Mouse (Mus musculus): ENCODE results near the gene Nrp1. TPM values are rescaled to one million over a fixed set of nuclear protein-coding genes. Genes with fewer than 3 reads are reported as not detected.

Gene Nrp1
- polyA plus RNA-seq, 1 experiment from 2014 or later, result 21.4 TPM

DNA sequence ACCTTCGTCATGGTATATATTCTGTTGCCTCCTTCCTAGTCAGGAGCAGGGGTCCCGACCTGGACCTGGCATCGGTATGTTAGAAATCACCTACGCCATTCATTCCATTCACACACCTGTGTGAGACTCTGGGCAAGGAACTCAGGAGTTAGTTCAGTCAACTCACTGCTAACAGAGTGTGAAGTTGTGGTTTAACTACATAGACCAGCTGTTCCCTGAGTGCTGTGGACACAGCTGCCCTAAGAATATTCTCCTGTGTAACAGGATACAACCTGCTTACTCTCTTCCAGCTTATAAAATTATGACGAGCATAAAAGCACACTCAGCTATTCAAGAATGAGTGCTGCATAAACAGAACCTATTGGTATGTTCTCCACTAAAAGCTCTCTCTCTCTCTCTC is 41.9 kb downstream of the Nrp1 start:
- Histone ChIP-seq H3K9ac (ENCODE audit: low read length) (no peak overlapping the region), H3K9me3 (ENCODE audit: control insufficient read depth, low read length) (no peaks in the 10 kb centered on the region), H3K27ac (ENCODE audit: low read depth, low read length) (no peak overlapping the region), H3K4me1 (ENCODE audit: control insufficient read depth, insufficient read depth, low read length) (no peaks in the 10 kb centered on the region; the same call in 1 of the 2 replicates), H3K4me3 (ENCODE audit: low read depth, low read length) (no peak overlapping the region), H3K4me2 (no peak overlapping the region), H3K27me3 (ENCODE audit: control insufficient read depth, insufficient read depth, low read length) (no peaks in the 10 kb centered on the region), H3K36me3 (ENCODE audit: control insufficient read depth, insufficient read depth, low read length) (no peaks in the 10 kb centered on the region)
- ATAC-seq (ENCODE audit: low FRiP score), result no peak
- WGBS, result 88% methylated on average over 5 of the region's 5 CpGs
- DNase-seq (ENCODE audit: low spot score, missing footprints), result peak; percentile 26

- no peaks in the 10 kb centered on the region for H3K36me3 ChIP-seq (ENCODE audit: control insufficient read depth, insufficient read depth, low read length)
- H3K27ac ChIP-seq (ENCODE audit: low read depth, low read length), result no peak overlapping the region
- no peak for DNase-seq (ENCODE audit: low spot score, missing footprints)
- H3K4me2 ChIP-seq, result no peak overlapping the region
- no peaks in the 10 kb centered on the region for H3K4me1 ChIP-seq (ENCODE audit: control insufficient read depth, insufficient read depth, low read length)
- no peaks in the 10 kb centered on the region for H3K27me3 ChIP-seq (ENCODE audit: control insufficient read depth, insufficient read depth, low read length)
- WGBS, result 70% methylated on average over 2 of the region's 2 CpGs
- H3K9me3 ChIP-seq (ENCODE audit: control insufficient read depth, low read length), result no peaks in the 10 kb centered on the region
- no peak for ATAC-seq (ENCODE audit: low FRiP score)
- no peak overlapping the region for H3K4me3 ChIP-seq (ENCODE audit: low read depth, low read length)
- H3K9ac ChIP-seq (ENCODE audit: low read length), result no peak overlapping the region
Observed at GRCm38 (mm10) chr8:128404876-128405275, 46.5 kb downstream of the Nrp1 start.

DNA sequence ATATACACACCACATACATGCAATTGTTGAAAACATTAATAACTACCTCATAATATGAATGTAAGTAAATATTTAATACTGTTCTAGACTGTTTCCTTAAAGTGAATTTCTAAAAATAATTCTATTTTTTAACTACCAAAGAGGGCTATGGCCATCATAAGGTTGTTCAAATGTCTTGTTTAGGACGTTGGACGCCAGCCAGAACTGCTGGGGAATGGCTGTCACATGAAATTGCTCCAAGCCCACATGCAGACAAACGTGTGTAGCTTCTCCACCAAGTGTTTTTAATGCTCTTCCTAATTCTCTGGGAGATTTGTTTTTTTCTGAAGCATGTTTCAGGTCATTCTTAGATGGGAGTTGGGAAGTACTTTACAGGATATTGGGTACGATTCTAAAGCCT is 55.0 kb downstream of the Nrp1 start:
- ATAC-seq (ENCODE audit: low FRiP score) (no peak), DNase-seq (ENCODE audit: low spot score, missing footprints) (no peak)
- Histone ChIP-seq H3K4me1 (ENCODE audit: control insufficient read depth, insufficient read depth, low read length) (peaks cover 7% of the 10 kb centered on the region; the same call in 1 of the 2 replicates), H3K27me3 (ENCODE audit: control insufficient read depth, insufficient read depth, low read length) (no peaks in the 10 kb centered on the region), H3K27ac (ENCODE audit: low read depth, low read length) (no peak overlapping the region), H3K4me3 (ENCODE audit: low read depth, low read length) (no peak overlapping the region), H3K9me3 (ENCODE audit: control insufficient read depth, low read length) (no peaks in the 10 kb centered on the region), H3K4me2 (no peak overlapping the region), H3K36me3 (ENCODE audit: control insufficient read depth, insufficient read depth, low read length) (no peaks in the 10 kb centered on the region), H3K9ac (ENCODE audit: low read length) (no peak overlapping the region)
- WGBS, result 80% methylated on average over 4 of the region's 4 CpGs

DNA sequence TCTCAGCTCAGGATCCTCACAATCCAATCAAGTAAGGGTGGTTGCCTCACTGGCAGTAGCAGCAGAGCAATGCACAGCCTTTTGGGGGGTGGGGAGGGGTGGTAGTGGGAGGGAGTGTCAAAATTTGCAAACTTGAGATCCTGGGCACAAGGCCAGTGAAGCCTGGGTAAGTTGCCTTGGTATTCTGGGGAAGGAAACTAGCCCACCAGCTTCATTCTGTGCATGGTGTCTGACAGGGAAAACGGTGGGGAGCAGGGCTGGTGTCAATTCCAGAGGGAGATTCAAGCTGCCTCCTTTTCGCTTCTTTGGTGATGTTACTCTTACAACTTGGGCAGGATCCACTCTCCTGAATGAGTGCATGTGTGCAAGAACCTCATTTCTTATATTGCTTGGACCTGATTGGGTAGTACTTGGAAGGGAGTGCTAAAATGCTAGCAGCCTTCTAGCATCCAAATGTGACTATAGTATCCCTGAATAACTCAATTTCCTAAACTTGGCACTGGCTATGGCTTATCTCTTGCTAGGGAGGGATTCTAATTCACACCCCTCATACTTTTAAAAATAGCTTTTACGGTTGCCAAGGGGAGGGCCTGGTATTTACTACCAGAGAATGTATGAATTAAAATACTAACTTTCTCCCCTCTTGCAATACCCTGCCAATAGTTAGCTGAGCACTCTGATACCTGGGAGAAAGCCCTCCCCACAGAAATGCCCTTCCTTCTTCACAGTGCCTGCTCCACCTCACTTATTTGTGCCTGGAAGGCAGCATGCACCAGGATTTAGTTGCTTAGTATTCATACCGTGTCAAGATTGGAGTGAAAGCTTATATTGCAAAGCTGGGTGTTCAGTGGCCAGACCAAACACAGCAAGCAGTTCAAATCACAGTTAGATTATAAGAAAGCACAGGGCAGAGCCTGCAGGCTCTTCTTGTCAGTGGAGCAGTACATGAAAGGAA is 57.6 kb downstream of the Nrp1 start:
- Histone ChIP-seq H3K9ac (ENCODE audit: low read length) (no peak overlapping the region), H3K4me1 (ENCODE audit: control insufficient read depth, insufficient read depth, low read length) (peaks cover 7% of the 10 kb centered on the region; the same call in 1 of the 2 replicates), H3K27ac (ENCODE audit: low read depth, low read length) (no peak overlapping the region), H3K27me3 (ENCODE audit: control insufficient read depth, insufficient read depth, low read length) (no peaks in the 10 kb centered on the region), H3K4me2 (no peak overlapping the region), H3K9me3 (ENCODE audit: control insufficient read depth, low read length) (no peaks in the 10 kb centered on the region), H3K4me3 (ENCODE audit: low read depth, low read length) (no peak overlapping the region), H3K36me3 (ENCODE audit: control insufficient read depth, insufficient read depth, low read length) (no peaks in the 10 kb centered on the region)
- WGBS, result 64% methylated on average over 4 of the region's 4 CpGs
- ATAC-seq (ENCODE audit: low FRiP score), result 0 out of 2 replicates have a peak, but pooled peaks have one; percentile 14
- peak; percentile 82 for DNase-seq (ENCODE audit: low spot score, missing footprints)

DNA sequence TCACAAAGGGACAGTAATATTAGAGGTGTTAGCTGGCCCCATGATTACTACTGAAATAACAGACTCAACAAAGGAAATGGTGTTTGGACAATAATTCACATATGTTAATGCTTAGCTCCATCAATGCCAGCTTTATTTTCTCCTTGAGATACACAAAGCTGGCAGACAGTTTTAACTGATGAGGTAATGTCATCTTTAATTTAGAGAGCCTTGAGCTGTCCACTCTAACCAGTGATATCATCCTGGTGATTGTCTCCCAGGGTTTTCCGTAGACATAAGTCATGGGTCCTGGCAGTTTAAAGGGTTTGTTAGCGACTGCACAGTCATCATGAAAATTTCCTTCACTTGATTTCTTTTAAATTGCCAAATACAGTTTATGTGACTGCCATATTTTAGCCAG is 58.5 kb downstream of the Nrp1 start:
- 88% methylated on average over 2 of the region's 2 CpGs for WGBS
- H3K4me1 ChIP-seq (ENCODE audit: control insufficient read depth, insufficient read depth, low read length), result peaks cover 7% of the 10 kb centered on the region; the same call in 1 of the 2 replicates
- no peak for DNase-seq (ENCODE audit: low spot score, missing footprints)
- no peak overlapping the region for H3K27ac ChIP-seq (ENCODE audit: low read depth, low read length)
- no peaks in the 10 kb centered on the region for H3K9me3 ChIP-seq (ENCODE audit: control insufficient read depth, low read length)
- no peak overlapping the region for H3K4me3 ChIP-seq (ENCODE audit: low read depth, low read length)
- H3K9ac ChIP-seq (ENCODE audit: low read length), result no peak overlapping the region
- no peaks in the 10 kb centered on the region for H3K36me3 ChIP-seq (ENCODE audit: control insufficient read depth, insufficient read depth, low read length)
- no peak for ATAC-seq (ENCODE audit: low FRiP score)
- H3K4me2 ChIP-seq, result no peak overlapping the region
- H3K27me3 ChIP-seq (ENCODE audit: control insufficient read depth, insufficient read depth, low read length), result no peaks in the 10 kb centered on the region

DNA sequence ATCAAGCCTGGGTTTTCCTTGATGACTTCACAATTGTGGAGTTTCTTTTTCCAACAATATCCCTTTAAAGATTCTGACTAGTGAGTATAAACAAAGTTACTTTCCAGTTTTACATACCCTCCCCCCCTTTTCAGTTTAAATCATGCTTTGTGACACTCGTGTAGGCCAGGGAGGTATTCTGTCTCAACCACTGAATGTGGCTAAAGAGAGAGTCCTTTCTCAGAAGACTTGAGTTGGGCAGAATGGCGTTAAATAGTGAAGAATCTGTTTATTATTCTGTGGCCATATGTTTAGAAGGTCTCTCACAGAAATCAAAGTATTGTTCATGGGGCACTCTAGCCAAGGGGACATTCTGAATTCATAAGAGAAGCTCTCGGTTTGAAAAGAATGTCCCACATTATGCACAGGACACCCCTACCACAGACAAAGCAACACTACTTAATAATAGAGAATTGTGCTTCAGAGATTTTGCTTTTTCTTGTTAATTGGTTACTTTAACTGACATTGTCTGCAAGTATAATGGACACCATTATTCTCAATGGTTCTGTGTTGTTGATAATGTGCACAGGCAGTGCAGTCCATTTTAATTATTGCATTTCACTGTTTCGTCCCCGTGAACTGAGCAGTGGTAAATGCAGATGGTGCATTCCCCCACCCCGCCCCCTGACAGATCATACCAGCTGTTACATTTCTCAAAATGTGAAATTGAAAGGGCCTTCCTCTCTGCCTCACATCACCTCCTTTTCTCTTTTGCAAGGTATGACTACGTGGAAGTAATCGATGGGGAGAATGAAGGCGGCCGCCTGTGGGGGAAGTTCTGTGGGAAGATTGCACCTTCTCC is 59.8 kb downstream of the Nrp1 start:
- Histone ChIP-seq H3K9ac (ENCODE audit: low read length) (no peak overlapping the region), H3K27me3 (ENCODE audit: control insufficient read depth, insufficient read depth, low read length) (no peaks in the 10 kb centered on the region), H3K4me1 (ENCODE audit: control insufficient read depth, insufficient read depth, low read length) (peaks cover 7% of the 10 kb centered on the region; the same call in 1 of the 2 replicates), H3K4me3 (ENCODE audit: low read depth, low read length) (no peak overlapping the region), H3K4me2 (no peak overlapping the region), H3K9me3 (ENCODE audit: control insufficient read depth, low read length) (no peaks in the 10 kb centered on the region), H3K36me3 (ENCODE audit: control insufficient read depth, insufficient read depth, low read length) (no peaks in the 10 kb centered on the region), H3K27ac (ENCODE audit: low read depth, low read length) (no peak overlapping the region; the same call in 1 of the 2 replicates)
- WGBS, result 60% methylated on average over 10 of the region's 10 CpGs
- ATAC-seq (ENCODE audit: low FRiP score) (peak; percentile 75), DNase-seq (ENCODE audit: low spot score, missing footprints) (peak; percentile 87)

- H3K4me3 ChIP-seq (ENCODE audit: low read depth, low read length), result no peak overlapping the region
- H3K27ac ChIP-seq (ENCODE audit: low read depth, low read length), result no peak overlapping the region
- no peak overlapping the region for H3K4me2 ChIP-seq
- no peaks in the 10 kb centered on the region for H3K36me3 ChIP-seq (ENCODE audit: control insufficient read depth, insufficient read depth, low read length)
- DNase-seq (ENCODE audit: low spot score, missing footprints) (no peak), ATAC-seq (ENCODE audit: low FRiP score) (no peak)
- H3K9me3 ChIP-seq (ENCODE audit: control insufficient read depth, low read length), result no peaks in the 10 kb centered on the region
- no peaks in the 10 kb centered on the region for H3K27me3 ChIP-seq (ENCODE audit: control insufficient read depth, insufficient read depth, low read length)
- no peak overlapping the region for H3K9ac ChIP-seq (ENCODE audit: low read length)
- H3K4me1 ChIP-seq (ENCODE audit: control insufficient read depth, insufficient read depth, low read length), result peaks cover 7% of the 10 kb centered on the region; the same call in 1 of the 2 replicates
Observed at GRCm38 (mm10) chr8:128419984-128420383, 61.6 kb downstream of the Nrp1 start.

DNA sequence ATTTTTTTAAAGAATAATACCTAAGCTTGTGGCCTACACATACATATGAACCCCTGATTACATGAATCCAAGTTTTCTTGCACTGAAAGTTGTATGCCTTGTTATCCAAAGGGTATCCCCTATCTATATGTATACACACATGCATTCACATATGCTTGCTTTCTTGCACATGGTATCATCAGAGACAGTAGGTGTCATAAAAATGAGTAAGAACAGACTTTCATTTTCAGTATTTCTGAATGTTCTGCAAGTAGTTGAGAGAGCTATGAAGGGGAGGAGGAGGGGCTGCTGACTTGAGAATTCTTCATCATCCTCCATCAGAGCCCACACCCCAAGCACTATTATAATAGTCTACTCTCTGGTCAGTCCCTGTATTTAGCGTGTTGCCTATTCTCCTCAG is 62.0 kb downstream of the Nrp1 start:
- Histone ChIP-seq H3K4me1 (ENCODE audit: control insufficient read depth, insufficient read depth, low read length) (peaks cover 7% of the 10 kb centered on the region; the same call in 1 of the 2 replicates), H3K27ac (ENCODE audit: low read depth, low read length) (no peak overlapping the region), H3K9ac (ENCODE audit: low read length) (no peak overlapping the region), H3K36me3 (ENCODE audit: control insufficient read depth, insufficient read depth, low read length) (no peaks in the 10 kb centered on the region), H3K9me3 (ENCODE audit: control insufficient read depth, low read length) (no peaks in the 10 kb centered on the region), H3K4me3 (ENCODE audit: low read depth, low read length) (no peak overlapping the region), H3K4me2 (no peak overlapping the region), H3K27me3 (ENCODE audit: control insufficient read depth, insufficient read depth, low read length) (no peaks in the 10 kb centered on the region)
- DNase-seq (ENCODE audit: low spot score, missing footprints) (no peak), ATAC-seq (ENCODE audit: low FRiP score) (no peak)
- 96% methylated on average over 1 of the region's 1 CpGs for WGBS

DNA sequence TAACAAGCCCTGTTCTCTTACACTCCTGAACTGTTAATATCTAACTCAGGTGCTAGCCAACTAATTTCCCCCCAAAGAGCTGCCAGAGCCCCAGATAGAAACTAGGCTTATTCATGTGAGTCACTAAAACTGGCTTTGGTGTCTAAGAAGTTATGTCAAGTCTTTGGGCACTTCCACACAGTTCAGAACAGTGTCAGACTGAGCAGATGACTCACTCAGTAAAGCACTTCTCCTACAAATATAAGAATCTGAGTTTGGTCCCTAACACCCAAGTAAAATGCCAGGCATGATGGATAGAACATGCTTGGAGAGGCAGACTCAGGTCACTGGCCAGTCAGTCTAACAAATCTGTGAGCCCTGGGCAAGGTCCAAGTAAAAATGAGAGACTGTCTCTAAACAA is 65.4 kb downstream of the Nrp1 start:
- Histone ChIP-seq H3K27me3 (ENCODE audit: control insufficient read depth, insufficient read depth, low read length) (no peaks in the 10 kb centered on the region), H3K4me2 (no peak overlapping the region), H3K4me3 (ENCODE audit: low read depth, low read length) (no peak overlapping the region), H3K9me3 (ENCODE audit: control insufficient read depth, low read length) (no peaks in the 10 kb centered on the region), H3K9ac (ENCODE audit: low read length) (no peak overlapping the region), H3K4me1 (ENCODE audit: control insufficient read depth, insufficient read depth, low read length) (peaks cover under 1% of the 10 kb centered on the region; the same call in 1 of the 2 replicates), H3K27ac (ENCODE audit: low read depth, low read length) (no peak overlapping the region), H3K36me3 (ENCODE audit: control insufficient read depth, insufficient read depth, low read length) (no peaks in the 10 kb centered on the region)
- ATAC-seq (ENCODE audit: low FRiP score) (no peak), DNase-seq (ENCODE audit: low spot score, missing footprints) (no peak)
